Mouse (Mus musculus) WW6 (cell line): Measurements from ENCODE around the gene C4bp.
"Not testable (repeated sequence)": the region's sequence is repeated elsewhere in the genome, so short reads cannot be mapped to it uniquely, and the experiment has no call there.

Source experiments
- DNase-seq: peaks from one replicate; pipeline ENCODE4 v3.0.0-alpha.2; 2013; ENCODE audit warnings: low read depth, low spot score

C4bp gene

DNA sequence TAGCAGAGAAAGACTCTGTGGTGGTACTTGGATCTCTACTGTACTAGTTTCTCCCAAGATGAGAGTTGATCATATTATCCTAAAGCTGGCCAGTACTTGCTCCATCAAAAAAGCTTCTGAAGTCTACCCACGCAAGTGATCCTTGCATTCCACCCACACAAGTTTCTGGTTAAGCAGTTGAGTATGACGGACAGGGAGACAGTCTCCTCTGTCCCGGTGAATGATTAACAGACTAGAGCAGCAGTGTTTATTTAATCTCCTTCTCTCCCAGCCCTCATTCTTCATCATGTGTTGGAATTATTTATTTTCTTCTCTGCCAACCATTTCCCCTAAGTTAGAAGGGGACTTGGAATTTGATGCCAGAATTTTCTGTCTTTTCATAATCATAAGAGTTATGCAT is at the start of gene C4bp:
C4bp (minus strand) TSS at position 179 of the 400 bp plus-strand sequence.
- no peak for DNase-seq

GRCm38 (mm10) chr1:130710283-130711080 is 49.0 kb upstream of the C4bp start:
- no peak for DNase-seq

GRCm38 (mm10) chr1:130703613-130704012 is 42.2 kb upstream of the C4bp start:
- DNase-seq = no peak

DNA sequence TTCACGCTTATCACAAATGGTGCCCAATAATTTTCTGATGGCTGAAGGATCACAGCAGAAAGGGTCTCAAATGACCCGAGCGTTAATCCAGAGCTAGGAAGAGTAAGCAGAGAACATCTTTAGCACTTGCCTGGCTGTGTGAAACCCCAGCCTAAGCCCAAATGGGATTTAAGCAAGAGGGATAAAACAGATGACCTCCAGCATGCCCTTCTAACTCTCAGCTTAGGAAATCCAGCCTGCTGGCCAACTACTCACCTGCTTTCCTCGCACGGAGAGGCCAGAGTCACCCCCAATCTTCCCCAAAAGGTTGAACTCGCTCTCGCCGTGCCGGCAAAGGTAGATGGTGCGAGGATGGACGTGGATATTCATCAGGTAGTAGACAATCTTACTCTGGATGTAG is 40.5 kb upstream of the C4bp start:
- DNase-seq = no peak

- no peak for DNase-seq
These were observed 38.7 kb upstream of the C4bp start for GRCm38 (mm10) chr1:130699937-130700633.

DNA sequence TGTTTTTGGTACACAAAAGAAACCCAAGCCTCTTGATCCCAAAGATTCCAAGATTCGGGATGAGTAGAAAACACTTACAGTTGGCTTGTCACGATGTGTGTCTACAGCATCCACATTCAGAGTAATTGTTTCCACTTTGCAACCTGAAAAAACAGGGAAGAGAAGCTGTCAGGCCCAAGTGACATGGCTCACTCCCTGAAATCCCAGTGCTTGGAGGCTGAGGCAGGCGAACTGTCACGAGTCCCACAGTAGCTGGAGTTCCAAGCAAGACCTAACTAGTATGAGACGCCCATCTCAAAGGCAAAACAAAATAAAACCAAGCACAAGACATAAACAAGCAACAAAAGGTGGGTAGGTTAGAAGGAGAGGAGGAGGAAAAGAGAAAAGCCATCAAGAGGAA is 37.2 kb upstream of the C4bp start:
- no peak for DNase-seq

- DNase-seq = no peak
These were observed 22.5 kb upstream of the C4bp start for GRCm38 (mm10) chr1:130683905-130684304.

DNA sequence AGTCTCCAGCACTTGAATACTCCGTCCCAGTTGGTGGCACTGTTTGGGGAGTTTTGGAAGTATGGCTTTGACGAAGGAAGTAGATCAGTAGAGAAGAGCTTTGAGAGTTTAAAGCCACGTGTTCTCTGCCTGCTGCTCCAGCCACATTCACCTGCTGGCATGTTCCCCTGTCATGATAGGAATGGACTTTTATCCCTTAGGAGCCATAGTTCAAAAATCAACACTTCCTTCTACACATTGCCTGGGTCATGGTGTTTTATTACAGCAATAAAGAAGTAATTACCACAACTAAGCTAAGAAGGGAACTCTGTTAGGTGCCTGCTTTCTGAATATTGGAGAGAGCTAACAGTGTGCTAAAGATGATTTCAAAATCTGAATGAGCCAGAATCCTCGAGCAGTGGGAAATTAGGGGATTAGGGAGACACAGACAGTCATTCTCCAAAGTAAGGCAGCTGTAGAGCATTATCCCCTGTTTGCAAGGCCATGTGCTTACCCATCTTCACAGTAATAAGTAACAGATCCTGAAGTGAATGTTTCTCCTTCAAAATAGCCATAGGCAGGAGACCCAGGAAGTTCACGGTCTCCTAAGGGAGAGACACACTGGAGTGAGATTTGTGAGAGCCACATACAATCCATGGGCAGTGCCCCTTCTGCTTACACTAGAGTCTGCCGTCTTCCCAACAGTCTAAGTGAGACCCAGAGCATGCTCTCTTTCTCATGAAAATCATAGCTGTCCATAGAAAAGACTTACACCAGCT is 20.4 kb upstream of the C4bp start:
- no peak for DNase-seq

GRCm38 (mm10) chr1:130681075-130681474 is 19.6 kb upstream of the C4bp start:
- no peak for DNase-seq

GRCm38 (mm10) chr1:130678551-130678950 is 17.1 kb upstream of the C4bp start:
- no peak for DNase-seq

DNA sequence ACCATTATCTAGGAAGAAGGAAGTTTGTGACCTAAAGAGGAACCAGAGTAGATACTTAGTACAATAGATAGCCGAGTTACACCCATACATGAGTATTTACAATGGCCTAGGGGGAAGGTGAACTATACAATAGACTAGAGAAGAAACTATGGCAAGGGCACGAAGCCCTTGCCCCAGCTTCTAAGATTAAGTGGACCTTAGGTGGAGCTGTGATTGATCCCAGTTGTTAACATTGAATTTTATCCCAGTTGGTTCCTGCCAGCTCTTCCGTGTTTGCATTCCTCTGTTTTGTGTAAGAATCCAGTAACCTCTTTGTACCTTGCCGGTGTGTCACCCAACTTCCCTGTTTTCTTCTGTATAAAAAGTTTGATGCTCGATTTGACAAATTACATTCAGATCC is 2.1 kb upstream of the C4bp start:
- DNase-seq = not testable (repeated sequence)

- not testable (repeated sequence) for DNase-seq
These were observed 1.8 kb downstream of the C4bp start for GRCm38 (mm10) chr1:130659641-130660040.

DNA sequence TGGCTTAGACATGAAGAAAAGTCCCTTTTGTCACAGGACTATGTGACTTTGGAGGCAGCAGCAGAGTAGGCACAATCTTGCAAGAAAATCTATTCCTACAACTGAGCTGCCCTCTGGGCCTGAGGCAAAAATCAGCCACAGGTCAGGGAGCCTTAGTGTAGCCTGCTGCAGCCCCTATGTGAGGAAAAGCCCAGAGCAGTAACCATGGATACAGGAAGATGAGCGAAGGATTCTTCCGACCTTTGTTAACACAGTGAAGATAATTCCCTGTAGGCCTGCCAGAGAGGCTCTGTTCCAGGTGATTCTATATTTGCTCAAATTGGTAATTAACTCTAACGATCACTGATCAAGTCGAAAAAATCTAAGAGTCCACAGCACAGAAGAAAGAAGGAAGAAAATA is 17.3 kb downstream of the C4bp start:
- DNase-seq = no peak

DNA sequence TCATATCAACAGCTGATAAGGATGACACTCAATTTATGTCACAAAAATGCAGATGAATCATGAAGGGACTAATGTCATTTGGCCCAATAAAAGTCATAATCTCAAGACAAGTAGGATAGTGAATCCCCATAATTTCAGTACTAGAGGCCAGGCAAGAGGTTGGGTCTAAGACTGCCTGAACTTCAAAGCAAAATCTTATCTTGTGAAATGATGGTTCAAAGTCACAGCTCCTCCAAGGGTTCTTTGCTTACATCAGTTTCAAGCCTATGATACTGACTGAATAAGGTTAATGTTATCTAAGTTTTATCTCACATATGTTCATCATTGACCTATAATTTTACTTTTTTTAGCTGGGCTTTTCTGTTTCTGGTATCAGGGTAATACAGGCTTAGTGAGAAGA is 20.5 kb downstream of the C4bp start:
- DNase-seq = no peak

DNA sequence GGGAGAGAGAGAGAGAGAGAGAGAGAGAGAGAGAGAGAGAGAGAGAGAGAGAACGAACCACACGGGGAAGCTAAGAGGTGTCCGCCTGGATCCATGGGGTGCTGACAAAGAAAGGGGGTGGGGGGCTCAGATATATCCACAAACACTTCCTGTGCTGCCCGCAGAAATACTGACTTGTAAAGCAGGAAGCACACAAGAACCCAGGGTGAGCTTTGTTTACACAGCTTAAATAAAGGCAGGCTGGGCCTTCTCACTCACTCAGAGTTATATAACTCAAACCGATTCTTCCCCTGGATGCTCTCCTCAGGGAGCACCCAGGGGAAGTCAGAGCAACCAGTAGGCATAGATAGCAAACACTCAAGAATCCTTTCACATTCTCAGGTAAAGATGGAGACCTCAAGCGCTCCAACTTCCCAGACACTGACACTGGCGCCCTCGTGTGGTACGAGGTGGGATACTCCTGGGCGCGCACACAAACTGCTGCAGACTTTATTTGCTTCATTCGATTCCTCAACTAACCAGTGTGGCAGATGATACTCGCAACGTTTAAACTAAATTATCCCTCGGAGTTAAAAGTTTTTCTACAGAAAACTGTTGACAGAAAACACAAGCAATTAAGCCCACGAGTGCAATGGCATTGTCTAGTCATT is 27.5 kb downstream of the C4bp start:
- peak; percentile 33 for DNase-seq

DNA sequence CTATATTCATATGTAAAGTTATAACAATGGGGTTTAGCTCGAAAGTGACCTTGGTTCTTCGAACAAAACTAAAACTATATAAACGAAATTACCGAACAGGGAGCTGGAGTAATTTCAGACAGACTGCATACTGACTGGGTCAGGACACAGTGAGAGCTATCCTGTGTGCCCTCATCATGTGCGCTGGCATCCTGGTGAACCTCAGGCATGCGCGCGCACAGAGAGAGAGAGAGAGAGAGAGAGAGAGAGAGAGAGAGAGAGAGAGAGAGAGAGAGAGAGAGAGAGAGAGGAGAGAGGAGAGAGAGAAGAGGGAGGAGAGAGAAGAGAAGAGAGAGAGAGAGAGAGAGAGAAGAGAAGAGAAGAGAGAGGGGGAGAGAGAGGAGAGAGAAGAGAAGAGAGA is 28.1 kb downstream of the C4bp start:
- no peak for DNase-seq

- no peak for DNase-seq
These were observed 31.9 kb downstream of the C4bp start, which contains the start of gene Zp3r for GRCm38 (mm10) chr1:130629521-130629920. Gene Zp3r (minus strand): TSS chr1:130629621.

- no peak for DNase-seq
These were observed 65.1 kb downstream of the C4bp start for GRCm38 (mm10) chr1:130596291-130596690.

GRCm38 (mm10) chr1:130588659-130589058 is 72.8 kb downstream of the C4bp start:
- DNase-seq = no peak
